Mouse (Mus musculus) c-Kit-positive CD71-positive TER-119-positive erythroid progenitor cells, embryonic 14.5 days (primary cell): ENCODE measurements around the gene Zfp454.
A peak's percentile ranks its signal among the peaks of the same experiment; 100 is the strongest.

Source experiments
- DNase-seq: peaks from one replicate; pipeline ENCODE4 v3.0.0-alpha.2; 2013; ENCODE audit warnings: low spot score

Gene Zfp454

DNA sequence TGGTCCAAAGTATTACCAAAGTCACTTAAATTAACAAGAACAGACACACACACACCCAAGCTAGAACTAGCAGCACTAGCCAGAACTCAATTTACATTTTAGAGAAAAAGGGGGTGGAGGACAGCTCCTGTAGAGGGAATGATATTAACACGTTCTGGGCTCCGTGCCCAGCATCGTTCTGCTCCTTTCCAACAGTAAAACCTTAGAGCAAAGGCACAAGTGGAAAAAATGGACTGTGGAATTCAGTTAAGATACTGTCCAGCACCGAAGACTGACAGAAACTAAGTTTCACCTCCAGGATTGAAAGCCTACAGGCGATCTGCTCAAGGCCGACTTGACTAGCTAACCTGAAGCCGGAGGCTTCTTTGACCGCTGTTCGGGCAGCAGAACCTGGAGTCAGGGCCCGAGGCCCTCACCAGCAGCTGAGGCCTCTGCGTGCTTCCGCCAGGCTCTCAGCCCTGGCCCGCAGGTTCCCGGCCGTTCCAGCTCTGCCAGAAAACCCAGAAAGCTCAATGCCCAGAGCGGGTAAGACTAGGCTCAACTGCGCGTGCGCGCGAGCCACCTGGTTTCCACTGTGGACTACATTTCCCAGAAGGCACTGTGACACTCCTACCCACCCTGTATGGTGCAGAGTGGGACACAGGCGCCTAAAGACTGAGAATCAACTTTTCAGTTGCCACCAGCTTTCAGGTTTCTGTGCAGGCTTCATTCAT is 46.3 kb downstream of the Zfp454 start, which contains the start of gene Zfp879:
TSS of gene Zfp879 (minus strand) at position 530 of the 713 bp plus-strand sequence.
- DNase-seq: peak; percentile 67

DNA sequence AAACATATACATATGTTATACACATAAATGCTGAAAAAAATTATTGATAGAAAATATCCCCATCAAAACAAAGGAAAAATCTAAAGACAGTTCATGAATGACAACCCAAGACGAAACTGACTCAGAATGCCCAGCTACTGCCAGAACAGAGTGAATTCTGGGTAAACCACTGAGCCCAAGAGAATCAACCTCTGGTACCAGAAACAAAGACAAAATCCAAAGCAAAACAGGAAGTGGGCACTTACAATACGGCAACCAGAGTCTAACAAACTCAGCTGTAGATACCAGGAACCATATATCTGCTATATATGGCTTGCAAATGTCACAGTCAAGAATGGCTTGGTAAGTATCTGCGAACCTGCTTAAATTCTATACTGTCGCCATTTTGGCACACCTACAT is 51.7 kb downstream of the Zfp454 start:
- no peak for DNase-seq

- peak; percentile 62 for DNase-seq
Measured at GRCm38 (mm10) chr11:50827010-50827953, 60.2 kb downstream of the Zfp454 start, which contains the start of gene Zfp354c. Gene Zfp354c (minus strand): TSS chr11:50827724.

DNA sequence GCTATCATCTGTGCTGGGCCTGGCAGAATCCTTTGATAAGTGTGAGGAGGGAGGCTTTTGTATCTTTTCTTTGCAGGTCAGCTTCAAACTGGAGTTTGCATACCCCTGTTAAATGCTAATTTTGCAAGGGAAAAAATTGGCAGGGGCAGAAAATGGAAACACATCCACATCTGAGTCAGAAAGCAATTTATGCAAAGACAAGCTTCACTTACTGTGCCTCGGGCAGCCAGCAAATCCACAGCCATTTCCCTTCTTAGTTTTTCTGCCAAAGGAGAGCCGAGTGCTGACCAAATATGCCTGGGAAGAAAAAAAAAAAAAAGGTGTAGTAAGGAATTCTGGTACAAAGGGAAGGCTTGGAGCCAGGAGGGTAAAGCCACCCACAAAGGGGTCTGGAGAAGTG is 61.2 kb downstream of the Zfp454 start:
- no peak for DNase-seq
